Mouse (Mus musculus): ENCODE data around the gene Kmt2e. TPM values are rescaled to one million over a fixed set of nuclear protein-coding genes. Genes with fewer than 3 reads are reported as not detected.
A peak's percentile ranks its signal among the peaks of the same experiment; 100 is the strongest.

Kmt2e gene
- total and polyA plus RNA-seq, 2 experiments, result 8.1 to 19.1 TPM

- H3K4me3 ChIP-seq (ENCODE audit: insufficient read depth, low read depth, low read length), result peak overlapping the region; percentile 80
- H3K79me2 ChIP-seq (ENCODE audit: control insufficient read depth, insufficient read depth, low read length), result peaks cover 19% of the 10 kb centered on the region; the same call in 1 of the 2 replicates
- 5% methylated on average over 18 of the region's 18 CpGs for WGBS
- peaks cover 17% of the 10 kb centered on the region for H3K36me3 ChIP-seq (ENCODE audit: control insufficient read depth, insufficient read depth, low read length)
- DNase-seq (ENCODE audit: extremely low read depth, low read depth, low spot score), result no peak
- H3K27me3 ChIP-seq (ENCODE audit: control insufficient read depth, insufficient read depth, low read length), result no peaks in the 10 kb centered on the region
- H3K27ac ChIP-seq (replicated peaks; ENCODE audit: insufficient read depth, low read depth, low read length), result peak overlapping the region; percentile 74
- TF ChIP-seq CTCF (IDR thresholded peaks at IDR 0.05; ENCODE audit: low read depth, low read length) (no peak), POLR2A (IDR thresholded peaks at IDR 0.05; ENCODE audit: extremely low read depth, insufficient read depth, low read length) (no peak)
- peak overlapping the region; percentile 90 for H3K9ac ChIP-seq (ENCODE audit: low read depth, low read length)
- H3K4me1 ChIP-seq (ENCODE audit: control insufficient read depth, insufficient read depth, low read length), result peaks cover 34% of the 10 kb centered on the region
These were observed 15.2 kb upstream of the Kmt2e start for GRCm38 (mm10) chr5:23418797-23419595.

GRCm38 (mm10) chr5:23419616-23420170 is 14.5 kb upstream of the Kmt2e start:
- Histone ChIP-seq H3K79me2 (ENCODE audit: control insufficient read depth, insufficient read depth, low read length) (peaks cover 26% of the 10 kb centered on the region; the same call in 1 of the 2 replicates), H3K4me1 (ENCODE audit: control insufficient read depth, insufficient read depth, low read length) (peaks cover 28% of the 10 kb centered on the region), H3K27ac (replicated peaks; ENCODE audit: insufficient read depth, low read depth, low read length) (peak overlapping the region; percentile 74), H3K4me3 (ENCODE audit: insufficient read depth, low read depth, low read length) (no peak overlapping the region), H3K36me3 (ENCODE audit: control insufficient read depth, insufficient read depth, low read length) (peaks cover 24% of the 10 kb centered on the region), H3K27me3 (ENCODE audit: control insufficient read depth, insufficient read depth, low read length) (no peaks in the 10 kb centered on the region), H3K9ac (ENCODE audit: low read depth, low read length) (peak overlapping the region; percentile 60; the same call in 1 of the 2 replicates)
- 45% methylated on average over 7 of the region's 7 CpGs for WGBS
- TF ChIP-seq POLR2A (IDR thresholded peaks at IDR 0.05; ENCODE audit: extremely low read depth, insufficient read depth, low read length) (no peak), CTCF (IDR thresholded peaks at IDR 0.05; ENCODE audit: low read depth, low read length) (no peak)
- DNase-seq (ENCODE audit: extremely low read depth, low read depth, low spot score), result no peak

GRCm38 (mm10) chr5:23420410-23420809 is 13.8 kb upstream of the Kmt2e start:
- Histone ChIP-seq H3K4me3 (ENCODE audit: insufficient read depth, low read depth, low read length) (no peak overlapping the region), H3K36me3 (ENCODE audit: control insufficient read depth, insufficient read depth, low read length) (peaks cover 28% of the 10 kb centered on the region), H3K79me2 (ENCODE audit: control insufficient read depth, insufficient read depth, low read length) (peaks cover 28% of the 10 kb centered on the region; the same call in 1 of the 2 replicates), H3K27me3 (ENCODE audit: control insufficient read depth, insufficient read depth, low read length) (no peaks in the 10 kb centered on the region), H3K27ac (replicated peaks; ENCODE audit: insufficient read depth, low read depth, low read length) (no peak overlapping the region), H3K4me1 (ENCODE audit: control insufficient read depth, insufficient read depth, low read length) (peaks cover 23% of the 10 kb centered on the region), H3K9ac (ENCODE audit: low read depth, low read length) (no peak overlapping the region)
- 67% methylated on average over 1 of the region's 1 CpGs for WGBS
- no peak for DNase-seq (ENCODE audit: extremely low read depth, low read depth, low spot score)
- TF ChIP-seq CTCF (IDR thresholded peaks at IDR 0.05; ENCODE audit: low read depth, low read length) (no peak), POLR2A (IDR thresholded peaks at IDR 0.05; ENCODE audit: extremely low read depth, insufficient read depth, low read length) (no peak)

GRCm38 (mm10) chr5:23421440-23421839 is 12.8 kb upstream of the Kmt2e start:
- TF ChIP-seq CTCF (IDR thresholded peaks at IDR 0.05; ENCODE audit: low read depth, low read length) (no peak), POLR2A (IDR thresholded peaks at IDR 0.05; ENCODE audit: extremely low read depth, insufficient read depth, low read length) (no peak)
- H3K4me1 ChIP-seq (ENCODE audit: control insufficient read depth, insufficient read depth, low read length), result peaks cover 23% of the 10 kb centered on the region
- H3K27me3 ChIP-seq (ENCODE audit: control insufficient read depth, insufficient read depth, low read length), result no peaks in the 10 kb centered on the region
- 85% methylated on average over 2 of the region's 2 CpGs for whole genome bisulfite sequencing
- H3K4me3 ChIP-seq (ENCODE audit: insufficient read depth, low read depth, low read length), result no peak overlapping the region
- peaks cover 28% of the 10 kb centered on the region; the same call in 1 of the 2 replicates for H3K79me2 ChIP-seq (ENCODE audit: control insufficient read depth, insufficient read depth, low read length)
- DNase-seq (ENCODE audit: extremely low read depth, low read depth, low spot score), result no peak
- peaks cover 33% of the 10 kb centered on the region for H3K36me3 ChIP-seq (ENCODE audit: control insufficient read depth, insufficient read depth, low read length)
- no peak overlapping the region for H3K9ac ChIP-seq (ENCODE audit: low read depth, low read length)
- H3K27ac ChIP-seq (replicated peaks; ENCODE audit: insufficient read depth, low read depth, low read length), result no peak overlapping the region

- Histone ChIP-seq H3K4me1 (ENCODE audit: control insufficient read depth, insufficient read depth, low read length) (peaks cover 25% of the 10 kb centered on the region), H3K27me3 (ENCODE audit: control insufficient read depth, insufficient read depth, low read length) (no peaks in the 10 kb centered on the region)
- 54% methylated on average over 3 of the region's 3 CpGs for WGBS
These were observed 11.2 kb upstream of the Kmt2e start for GRCm38 (mm10) chr5:23423036-23423435.

More at GRCm38 (mm10) chr5:23423036-23423435, 11.2 kb upstream of the Kmt2e start:
- Histone ChIP-seq H3K36me3 (ENCODE audit: control insufficient read depth, insufficient read depth, low read length) (peaks cover 32% of the 10 kb centered on the region), H3K4me3 (ENCODE audit: insufficient read depth, low read depth, low read length) (no peak overlapping the region), H3K27ac (replicated peaks; ENCODE audit: insufficient read depth, low read depth, low read length) (no peak overlapping the region), H3K79me2 (ENCODE audit: control insufficient read depth, insufficient read depth, low read length) (peaks cover 28% of the 10 kb centered on the region; the same call in 1 of the 2 replicates), H3K9ac (ENCODE audit: low read depth, low read length) (no peak overlapping the region)
- DNase-seq (ENCODE audit: extremely low read depth, low read depth, low spot score), result no peak
- TF ChIP-seq POLR2A (IDR thresholded peaks at IDR 0.05; ENCODE audit: extremely low read depth, insufficient read depth, low read length), result no peak
- TF ChIP-seq CTCF (IDR thresholded peaks at IDR 0.05; ENCODE audit: low read depth, low read length), result no peak

Measured in liver, adult 2 months (tissue).